Mouse (Mus musculus) MEL (cell line): ENCODE results near the gene Grip2. TPM values are rescaled to one million over a fixed set of nuclear protein-coding genes. Genes with fewer than 3 reads are reported as not detected.

Experiments used
- DNase-seq: peaks from one replicate; pipeline ENCODE4 v3.0.0; 2011; ENCODE audit warnings: low read depth, low spot score
- H3K27ac ChIP-seq: 2 replicates; pipeline ENCODE4 v1.5.1; 2012; ENCODE audit warnings: low read depth, mild to moderate bottlenecking, control low read depth, low read length, moderate library complexity; ENCODE audit not compliant: control insufficient read depth
- H3K27me3 ChIP-seq, 2 experiments: fragments of 150-350 bp in 1 of 2; sonication (generic) in 1 of 2; 2 replicates each; pipeline ENCODE4 v1.6.1; 2012; ENCODE audit warnings: low read length in 2 of 2, mild to moderate bottlenecking in 2 of 2, improper control_type of control experiment in 1 of 2, moderate library complexity in 1 of 2; ENCODE audit not compliant: insufficient read depth in 2 of 2, control insufficient read depth in 1 of 2
- H3K36me3 ChIP-seq, 2 experiments: 2 replicates each; pipeline ENCODE4 v1.6.1; 2012 to 2014; ENCODE audit warnings: low read length in 2 of 2, improper control_type of control experiment in 1 of 2, inconsistent platforms in 1 of 2, mild to moderate bottlenecking in 1 of 2; ENCODE audit not compliant: insufficient read depth in 2 of 2, control insufficient read depth in 1 of 2
- H3K4me1 ChIP-seq, 2 experiments: fragments of 150-350 bp in 1 of 2; sonication (generic) in 1 of 2; 2 replicates each; pipeline ENCODE4 v1.6.1; 2012; ENCODE audit warnings: low read length in 2 of 2, improper control_type of control experiment in 1 of 2, mild to moderate bottlenecking in 1 of 2; ENCODE audit not compliant: insufficient read depth in 2 of 2, control insufficient read depth in 1 of 2
- H3K4me3 ChIP-seq, 2 experiments: fragments of 150-350 bp in 1 of 2; sonication (generic) in 1 of 2; 2 replicates each; pipeline ENCODE4 v1.5.1; 2012; ENCODE audit warnings: low read depth in 2 of 2, low read length in 2 of 2, mild to moderate bottlenecking in 2 of 2, moderate library complexity in 2 of 2, control low read depth in 1 of 2, improper control_type of control experiment in 1 of 2; ENCODE audit not compliant: control insufficient read depth in 1 of 2, insufficient read depth in 1 of 2
- H3K79me2 ChIP-seq: 2 replicates; pipeline ENCODE4 v1.6.1; 2012; ENCODE audit warnings: mild to moderate bottlenecking, low read length, moderate library complexity; ENCODE audit not compliant: control insufficient read depth, poor library complexity, insufficient read depth
- H3K9ac ChIP-seq: 2 replicates; pipeline ENCODE4 v1.6.1; 2012; ENCODE audit warnings: low read depth, mild to moderate bottlenecking, control low read depth, low read length, moderate library complexity; ENCODE audit not compliant: control insufficient read depth, poor library complexity, severe bottlenecking
- H3K9me3 ChIP-seq: fragments of 150-350 bp; sonication (generic); replicated peaks from 2 replicates; pipeline ENCODE4 v1.6.1; 2012; ENCODE audit warnings: mild to moderate bottlenecking, low read length, improper control_type of control experiment, moderate library complexity; ENCODE audit not compliant: insufficient read depth
- E2F4 ChIP-seq: IDR thresholded peaks from 2 replicates; pipeline ENCODE4 v1.6.1; 2011; ENCODE audit warnings: low read depth, low read length, improper control_type of control experiment, borderline replicate concordance
- EP300 ChIP-seq, 2 experiments: IDR thresholded peaks; 2 replicates each; pipeline ENCODE4 v1.6.1; 2011; ENCODE audit warnings: improper control_type of control experiment in 2 of 2, low read length in 2 of 2, low read depth in 1 of 2, mild to moderate bottlenecking in 1 of 2
- ETS1 ChIP-seq: IDR thresholded peaks from 2 replicates; pipeline ENCODE4 v1.6.1; 2012; ENCODE audit warnings: low read depth, mild to moderate bottlenecking, inconsistent platforms, low read length, improper control_type of control experiment, moderate library complexity
- JUND ChIP-seq: IDR thresholded peaks from 2 replicates; pipeline ENCODE4 v1.6.1; 2011; ENCODE audit warnings: low read depth, mild to moderate bottlenecking, improper control_type of control experiment, low read length
- KAT2A ChIP-seq: conservative IDR thresholded peaks from 2 replicates; pipeline ENCODE4 v1.6.1; 2012; ENCODE audit warnings: low read depth, low read length, improper control_type of control experiment, inconsistent platforms
- MAFK ChIP-seq: IDR thresholded peaks from 2 replicates; pipeline ENCODE4 v1.6.1; 2011; ENCODE audit warnings: low read depth, mild to moderate bottlenecking, low read length, improper control_type of control experiment, borderline replicate concordance
- MAX ChIP-seq: IDR thresholded peaks from 2 replicates; pipeline ENCODE4 v1.6.1; 2011; ENCODE audit warnings: low read length, improper control_type of control experiment
- MAZ ChIP-seq: IDR thresholded peaks from 2 replicates; pipeline ENCODE4 v1.6.1; 2012; ENCODE audit warnings: low read depth, mild to moderate bottlenecking, inconsistent platforms, low read length, improper control_type of control experiment
- MEF2A ChIP-seq: IDR thresholded peaks from 2 replicates; pipeline ENCODE4 v1.6.1; 2014; ENCODE audit warnings: low read depth, mild to moderate bottlenecking, inconsistent platforms, low read length, improper control_type of control experiment; ENCODE audit not compliant: poor library complexity, insufficient replicate concordance, severe bottlenecking; ENCODE audit errors: extremely low read depth
- MYB ChIP-seq: IDR thresholded peaks from 2 replicates; pipeline ENCODE4 v1.6.1; 2011; ENCODE audit warnings: mild to moderate bottlenecking, low read depth, low read length, improper control_type of control experiment
- NELFE ChIP-seq: IDR thresholded peaks from 2 replicates; pipeline ENCODE4 v1.6.1; 2011; ENCODE audit warnings: low read depth, low read length, improper control_type of control experiment
- NRF1 ChIP-seq: IDR thresholded peaks from 2 replicates; pipeline ENCODE4 v1.6.1; 2014; ENCODE audit warnings: low read depth, mild to moderate bottlenecking, inconsistent platforms, low read length, improper control_type of control experiment, moderate library complexity; ENCODE audit not compliant: poor library complexity, insufficient read depth, severe bottlenecking
- POLR2A ChIP-seq, 2 experiments: IDR thresholded peaks; 2 replicates each; pipeline ENCODE4 v1.6.1; 2011 to 2012; ENCODE audit warnings: low read length in 2 of 2, mild to moderate bottlenecking in 2 of 2, control low read depth in 1 of 2, improper control_type of control experiment in 1 of 2, low read depth in 1 of 2, moderate library complexity in 1 of 2; ENCODE audit not compliant: control insufficient read depth in 1 of 2, insufficient read depth in 1 of 2, poor library complexity in 1 of 2
- POLR2AphosphoS2 ChIP-seq: IDR thresholded peaks from 2 replicates; pipeline ENCODE4 v1.6.1; 2011; ENCODE audit warnings: low read length, improper control_type of control experiment
- POLR2AphosphoS5 ChIP-seq: IDR thresholded peaks from 2 replicates; pipeline ENCODE4 v1.6.1; 2012; ENCODE audit warnings: low read depth, borderline replicate concordance, mild to moderate bottlenecking, inconsistent platforms, low read length, moderate library complexity, mixed read lengths
- RCOR1 ChIP-seq: IDR thresholded peaks from 2 replicates; pipeline ENCODE4 v1.6.1; 2012; ENCODE audit warnings: low read depth, mild to moderate bottlenecking, inconsistent platforms, low read length, improper control_type of control experiment
- SMC3 ChIP-seq: IDR thresholded peaks from 2 replicates; pipeline ENCODE4 v1.6.1; 2011; ENCODE audit warnings: low read depth, low read length, improper control_type of control experiment
- TBP ChIP-seq: IDR thresholded peaks from 2 replicates; pipeline ENCODE4 v1.8.0; 2011; ENCODE audit warnings: low read depth, low read length, improper control_type of control experiment
- UBTF ChIP-seq: IDR thresholded peaks from 2 replicates; pipeline ENCODE4 v1.6.1; 2012; ENCODE audit warnings: low read depth, mild to moderate bottlenecking, inconsistent platforms, low read length, improper control_type of control experiment, moderate library complexity, borderline replicate concordance; ENCODE audit not compliant: insufficient read depth
- ZNF384 ChIP-seq: IDR thresholded peaks from 2 replicates; pipeline ENCODE4 v1.6.1; 2012; ENCODE audit warnings: low read depth, mild to moderate bottlenecking, inconsistent platforms, low read length, improper control_type of control experiment
- polyA plus RNA-seq, 2 experiments: library from polyadenylated mRNA; stranded (reverse) in 1 of 2; unstranded in 1 of 2; fragments of >175 nt in 1 of 2; fragments of >200 nt in 1 of 2; gene quantifications; 2 replicates each; pipeline versions ENCODE4 v1.2.1 to v1.2.4; 2012; ENCODE audit warnings: low replicate concordance in 2 of 2, low read depth in 1 of 2; ENCODE audit not compliant: insufficient read length in 2 of 2, insufficient read depth in 1 of 2, missing spikeins in 1 of 2
- total RNA-seq: library from RNA; depleted of rRNA; stranded (reverse); fragments of 300-350 nt; gene quantifications from 2 replicates; pipeline ENCODE4 v1.2.3, GENCODE M21; 2012

Gene Grip2
- total and polyA plus RNA-seq, 3 experiments, result not detected

DNA sequence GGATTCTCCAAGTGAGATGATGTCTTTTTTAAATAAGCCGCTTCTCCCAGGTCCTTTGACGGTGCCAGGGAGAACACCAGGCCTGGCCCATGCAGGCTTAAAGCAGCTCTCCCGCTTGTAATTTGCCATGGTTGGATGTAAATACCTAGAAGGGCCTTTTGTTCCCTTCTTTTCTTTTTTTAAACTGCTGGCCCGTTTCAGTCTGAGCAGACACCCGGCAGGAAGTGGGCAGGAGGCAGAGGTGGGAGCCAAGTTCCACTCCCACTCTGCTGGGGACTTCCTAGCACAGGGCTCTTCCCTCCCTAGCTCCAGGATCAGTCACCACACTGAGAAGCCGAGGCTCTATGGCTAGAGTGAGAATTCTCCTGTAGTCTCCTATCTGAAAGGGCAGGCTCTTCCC, 73.0 kb downstream of the Grip2 start:
- Histone ChIP-seq H3K4me3 (no peak overlapping the region), H3K27ac (no peak overlapping the region), H3K27me3 (no peaks in the 10 kb centered on the region), H3K9me3 (no peaks in the 10 kb centered on the region), H3K4me1 (no peaks in the 10 kb centered on the region), H3K36me3 (no peaks in the 10 kb centered on the region; a peak in 1 of 4 replicates), H3K79me2 (no peaks in the 10 kb centered on the region), H3K9ac (no peak overlapping the region)
- TF ChIP-seq UBTF, result no peak
- TF ChIP-seq MAX, result no peak
- DNase-seq, result no peak

DNA sequence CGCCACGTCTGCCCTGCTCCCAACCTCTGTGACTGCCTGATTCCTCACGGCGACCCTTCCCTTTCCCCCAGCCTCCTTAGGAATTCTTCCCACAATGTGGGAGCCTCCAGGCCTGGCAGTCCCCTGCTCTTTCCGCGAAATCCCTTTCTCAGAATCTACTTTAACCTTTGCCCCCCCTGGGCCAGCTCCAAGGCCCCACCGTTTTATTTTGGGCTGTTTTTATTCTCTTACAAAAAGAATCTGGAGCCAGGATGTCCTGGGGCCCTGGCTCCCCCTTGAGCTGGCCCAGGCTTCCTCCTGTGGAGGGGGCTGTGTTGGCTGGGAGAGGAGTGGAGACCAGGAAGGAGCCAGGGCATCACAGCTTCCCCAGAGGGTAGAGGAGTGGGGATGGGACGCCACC, 74.2 kb downstream of the Grip2 start:
- TF ChIP-seq KAT2A (no peak), ZNF384 (no peak), NELFE (no peak), TBP (no peak), MAX (no peak), JUND (no peak), MAZ (no peak), E2F4 (no peak), SMC3 (no peak), POLR2AphosphoS2 (no peak), POLR2A (IDR thresholded peaks at IDR 0.05; ENCODE audit: control insufficient read depth in 1 of 2, insufficient read depth in 1 of 2, low read depth in 1 of 2, low read length in 2 of 2, poor library complexity in 1 of 2) (no peak), POLR2AphosphoS5 (no peak), RCOR1 (no peak), NRF1 (no peak), EP300 (IDR thresholded peaks at IDR 0.05; ENCODE audit: low read depth in 1 of 2, low read length in 2 of 2) (no peak), MYB (no peak), MEF2A (no peak), MAFK (no peak), ETS1 (no peak)
- Histone ChIP-seq H3K9me3 (no peaks in the 10 kb centered on the region), H3K4me1 (no peaks in the 10 kb centered on the region), H3K4me3 (no peak overlapping the region), H3K9ac (no peak overlapping the region), H3K79me2 (no peaks in the 10 kb centered on the region), H3K27ac (no peak overlapping the region), H3K36me3 (no peaks in the 10 kb centered on the region; a peak in 1 of 4 replicates), H3K27me3 (no peaks in the 10 kb centered on the region)
- DNase-seq, result no peak
